Mouse (Mus musculus) cerebellum, postnatal 36 days (tissue): ENCODE data around the gene Bmp5.
"Not testable (repeated sequence)": the region's sequence is repeated elsewhere in the genome, so short reads cannot be mapped to it uniquely, and the experiment has no call there.

Experiments
- DNase-seq, 2 experiments: peaks; one replicate each; pipeline ENCODE4 v3.0.0; 2021 to 2022; ENCODE audit warnings: mixed read lengths in 2 of 2

Gene Bmp5

GRCm38 (mm10) chr9:75775129-75775845 lies at the start of gene Bmp5:
Gene Bmp5, plus strand, starts transcription at chr9:75775364.
- DNase-seq = no peak

- DNase-seq = no peak
Measured at GRCm38 (mm10) chr9:75760075-75760474, 15.1 kb upstream of the Bmp5 start.

- no peak for DNase-seq
Measured at GRCm38 (mm10) chr9:75761567-75761966, 13.6 kb upstream of the Bmp5 start.

- DNase-seq = peak in 1 of 2 experiments; percentile 47
Measured at GRCm38 (mm10) chr9:75762487-75762886, 12.7 kb upstream of the Bmp5 start.

- no peak for DNase-seq
Measured at GRCm38 (mm10) chr9:75764792-75765191, 10.4 kb upstream of the Bmp5 start.

GRCm38 (mm10) chr9:75766521-75766920 lies 8.6 kb upstream of the Bmp5 start:
- DNase-seq = no peak

- DNase-seq = no peak
Measured at GRCm38 (mm10) chr9:75769042-75769441, 6.1 kb upstream of the Bmp5 start.

GRCm38 (mm10) chr9:75776153-75776552 lies 989 bp downstream of the Bmp5 start:
- DNase-seq = peak in 1 of 2 experiments; percentile 19

GRCm38 (mm10) chr9:75778762-75779346 lies 3.7 kb downstream of the Bmp5 start:
- DNase-seq = peak in 1 of 2 experiments; percentile 10

- no peak for DNase-seq
Measured at GRCm38 (mm10) chr9:75780558-75781276, 5.6 kb downstream of the Bmp5 start.

GRCm38 (mm10) chr9:75781600-75781999 lies 6.4 kb downstream of the Bmp5 start:
- DNase-seq = peak in 1 of 2 experiments; percentile 13

GRCm38 (mm10) chr9:75783573-75783972 lies 8.4 kb downstream of the Bmp5 start:
- DNase-seq = no peak

GRCm38 (mm10) chr9:75785959-75786358 lies 10.8 kb downstream of the Bmp5 start:
- DNase-seq = peak in 1 of 2 experiments; percentile 48

- peak in 1 of 2 experiments; percentile 12 for DNase-seq
Measured at GRCm38 (mm10) chr9:75787121-75787520, 12.0 kb downstream of the Bmp5 start.

GRCm38 (mm10) chr9:75789879-75790428 lies 14.8 kb downstream of the Bmp5 start:
- DNase-seq = peak in 1 of 2 experiments; percentile 26

GRCm38 (mm10) chr9:75804940-75805339 lies 29.8 kb downstream of the Bmp5 start:
- no peak for DNase-seq

- DNase-seq = not testable (repeated sequence)
Measured at GRCm38 (mm10) chr9:75808179-75808578, 33.0 kb downstream of the Bmp5 start.

- DNase-seq = no peak
Measured at GRCm38 (mm10) chr9:75808659-75809058, 33.5 kb downstream of the Bmp5 start.

- DNase-seq = no peak
Measured at GRCm38 (mm10) chr9:75815161-75815560, 40.0 kb downstream of the Bmp5 start.

- no peak for DNase-seq
Measured at GRCm38 (mm10) chr9:75818400-75818799, 43.2 kb downstream of the Bmp5 start.

GRCm38 (mm10) chr9:75832468-75832867 lies 57.3 kb downstream of the Bmp5 start:
- DNase-seq = no peak

GRCm38 (mm10) chr9:75833189-75833732 lies 58.1 kb downstream of the Bmp5 start:
- DNase-seq = no peak

GRCm38 (mm10) chr9:75839450-75839849 lies 64.3 kb downstream of the Bmp5 start:
- DNase-seq = no peak
